Mouse (Mus musculus): ENCODE measurements at regions not wholly inside any gene's neighbourhood (a gene's known extent, or its start where the extent isn't known, plus 50 kb on each side); places are given as distances from the start of the nearest gene placed in this dataset.

DNA sequence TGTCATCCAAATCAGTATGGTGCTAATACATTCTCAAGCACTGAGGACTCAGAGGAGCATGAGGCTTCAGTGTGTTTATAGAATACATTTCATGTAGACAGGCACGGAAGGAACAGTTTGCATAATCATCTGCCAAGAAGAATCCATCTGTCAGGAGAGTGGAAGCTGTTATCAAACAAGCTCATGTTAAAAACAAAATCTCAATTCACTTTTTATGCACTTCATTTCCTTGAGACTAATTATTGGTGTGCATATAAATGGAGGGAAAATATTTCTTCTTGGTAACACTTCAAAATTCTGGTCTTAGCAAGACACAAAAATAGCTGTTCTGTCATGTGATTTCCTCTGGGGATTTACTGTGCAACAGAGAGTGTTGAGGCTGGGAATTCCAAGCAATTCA is 90.1 kb upstream of the Fam174a start:
- Histone ChIP-seq H3K4me1 (ENCODE audit: control insufficient read depth, insufficient read depth, low read length) (no peaks in the 10 kb centered on the region), H3K9ac (ENCODE audit: low read depth, poor library complexity, severe bottlenecking) (no peak overlapping the region), H3K27ac (ENCODE audit: insufficient read depth, low read length) (no peak overlapping the region), H3K4me3 (ENCODE audit: low read depth, low read length) (no peak overlapping the region), H3K36me3 (ENCODE audit: control insufficient read depth, insufficient read depth, low read length, poor library complexity, severe bottlenecking) (no peaks in the 10 kb centered on the region), H3K9me3 (replicated peaks; ENCODE audit: control insufficient read depth, insufficient read depth, low read length, poor library complexity, severe bottlenecking) (no peaks in the 10 kb centered on the region), H3K27me3 (ENCODE audit: control insufficient read depth, insufficient read depth, low read length, poor library complexity, severe bottlenecking) (no peaks in the 10 kb centered on the region)
- TF ChIP-seq EP300 (IDR thresholded peaks at IDR 0.05; ENCODE audit: insufficient read depth, low read depth, low read length) (no peak), CTCF (IDR thresholded peaks at IDR 0.05; ENCODE audit: low read depth, low read length) (no peak), POLR2A (IDR thresholded peaks at IDR 0.05; ENCODE audit: insufficient read depth, low read length) (no peak)

GRCm38 (mm10) chr1:95241671-95242150 is 71.7 kb upstream of the Fam174a start:
- Histone ChIP-seq H3K9ac (ENCODE audit: low read depth, poor library complexity, severe bottlenecking) (no peak overlapping the region), H3K9me3 (replicated peaks; ENCODE audit: control insufficient read depth, insufficient read depth, low read length, poor library complexity, severe bottlenecking) (no peaks in the 10 kb centered on the region; the same call in 1 of the 2 replicates), H3K4me1 (ENCODE audit: control insufficient read depth, insufficient read depth, low read length) (no peaks in the 10 kb centered on the region), H3K36me3 (ENCODE audit: control insufficient read depth, insufficient read depth, low read length, poor library complexity, severe bottlenecking) (no peaks in the 10 kb centered on the region), H3K4me3 (ENCODE audit: low read depth, low read length) (no peak overlapping the region), H3K27ac (ENCODE audit: insufficient read depth, low read length) (no peak overlapping the region), H3K27me3 (ENCODE audit: control insufficient read depth, insufficient read depth, low read length, poor library complexity, severe bottlenecking) (no peaks in the 10 kb centered on the region)
- no peak for TF ChIP-seq POLR2A (IDR thresholded peaks at IDR 0.05; ENCODE audit: insufficient read depth, low read length)
- no peak for TF ChIP-seq CTCF (IDR thresholded peaks at IDR 0.05; ENCODE audit: low read depth, low read length)
- no peak for TF ChIP-seq EP300 (IDR thresholded peaks at IDR 0.05; ENCODE audit: insufficient read depth, low read depth, low read length)
